Mouse (Mus musculus) embryonic facial prominence, embryonic 15.5 days (tissue): Measurements from ENCODE around the gene Bbx. TPM values are rescaled to one million over a fixed set of nuclear protein-coding genes. Genes with fewer than 3 reads are reported as not detected.

ENCODE experiments used
- ATAC-seq: fragments of 200-750 bp; cut with Nextera tagmentation; 2 replicates; pipeline ENCODE4 v1.8.0; 2017; ENCODE audit warnings: low read depth, moderate TSS enrichment; ENCODE audit not compliant: insufficient number of reproducible peaks, low FRiP score, low TSS enrichment
- H3K27ac ChIP-seq: fragments of 300-500 bp; sonication (generic); replicated peaks from 2 replicates; pipeline ENCODE4 v1.5.1; 2015; ENCODE audit warnings: mild to moderate bottlenecking, inconsistent platforms
- H3K27me3 ChIP-seq: fragments of 300-500 bp; sonication (generic); 2 replicates; pipeline ENCODE4 v1.6.1; 2015; ENCODE audit warnings: inconsistent platforms
- H3K36me3 ChIP-seq: fragments of 300-500 bp; sonication (generic); 2 replicates; pipeline ENCODE4 v1.6.1; 2015; ENCODE audit warnings: mild to moderate bottlenecking, inconsistent platforms
- H3K4me1 ChIP-seq: fragments of 300-500 bp; sonication (generic); 2 replicates; pipeline ENCODE4 v1.6.1; 2015; ENCODE audit warnings: inconsistent platforms
- H3K4me2 ChIP-seq: fragments of 300-500 bp; sonication (generic); replicated peaks from 2 replicates; pipeline ENCODE4 v1.6.1; 2015; ENCODE audit warnings: mild to moderate bottlenecking, inconsistent platforms
- H3K4me3 ChIP-seq: fragments of 300-500 bp; sonication (generic); replicated peaks from 2 replicates; pipeline ENCODE4 v1.5.1; 2015; ENCODE audit warnings: mild to moderate bottlenecking, inconsistent platforms
- H3K9ac ChIP-seq: fragments of 300-500 bp; sonication (generic); 2 replicates; pipeline ENCODE4 v1.6.1; 2015; ENCODE audit warnings: inconsistent platforms
- H3K9me3 ChIP-seq: fragments of 300-500 bp; sonication (generic); replicated peaks from 2 replicates; pipeline ENCODE4 v1.6.1; 2016; ENCODE audit warnings: inconsistent platforms
- WGBS: fragments of 180-500 bp; shearing (Covaris S2); methylation state at CpG from one replicate; pipeline ENCODE4 v1.1.7; 2015; 5-methylcytosine and 5-hydroxymethylcytosine counted together
- polyA plus RNA-seq: library from polyadenylated mRNA; unstranded; fragments of >200 nt; fragmentation: Nextera tagmentation; extraction: Ambion mirVana; gene quantifications from 2 replicates; pipeline ENCODE4 v1.2.1, GENCODE M21; 2015

Gene Bbx
- polyA plus RNA-seq, 1 experiment from 2014 or later = 43.7 TPM

DNA sequence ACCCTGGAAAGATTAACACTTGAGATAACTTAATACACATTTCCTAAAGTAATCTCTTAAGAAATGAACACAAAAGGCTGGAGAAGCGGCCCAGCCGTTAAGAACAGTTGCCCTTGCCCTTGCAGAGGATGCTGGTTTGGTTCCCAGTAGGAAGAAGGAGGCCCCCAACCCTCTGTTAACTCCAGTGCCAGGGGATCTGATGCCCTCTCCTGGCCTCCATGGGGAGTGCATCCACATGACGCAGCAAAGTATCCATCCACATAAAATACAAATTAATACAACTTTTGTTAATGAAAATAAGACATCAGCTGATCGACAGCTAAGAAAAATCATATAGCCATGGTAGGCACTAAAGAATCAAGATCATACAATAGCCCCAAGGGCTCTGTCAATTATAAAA, 33.6 kb downstream of the Bbx start:
- Histone ChIP-seq H3K4me1 (no peaks in the 10 kb centered on the region), H3K4me3 (no peak overlapping the region), H3K36me3 (no peaks in the 10 kb centered on the region), H3K4me2 (no peak overlapping the region), H3K9ac (no peak overlapping the region), H3K27me3 (no peaks in the 10 kb centered on the region), H3K9me3 (no peaks in the 10 kb centered on the region), H3K27ac (no peak overlapping the region)
- 80% methylated on average over 4 of the region's 4 CpGs for WGBS
- no peak for ATAC-seq

DNA sequence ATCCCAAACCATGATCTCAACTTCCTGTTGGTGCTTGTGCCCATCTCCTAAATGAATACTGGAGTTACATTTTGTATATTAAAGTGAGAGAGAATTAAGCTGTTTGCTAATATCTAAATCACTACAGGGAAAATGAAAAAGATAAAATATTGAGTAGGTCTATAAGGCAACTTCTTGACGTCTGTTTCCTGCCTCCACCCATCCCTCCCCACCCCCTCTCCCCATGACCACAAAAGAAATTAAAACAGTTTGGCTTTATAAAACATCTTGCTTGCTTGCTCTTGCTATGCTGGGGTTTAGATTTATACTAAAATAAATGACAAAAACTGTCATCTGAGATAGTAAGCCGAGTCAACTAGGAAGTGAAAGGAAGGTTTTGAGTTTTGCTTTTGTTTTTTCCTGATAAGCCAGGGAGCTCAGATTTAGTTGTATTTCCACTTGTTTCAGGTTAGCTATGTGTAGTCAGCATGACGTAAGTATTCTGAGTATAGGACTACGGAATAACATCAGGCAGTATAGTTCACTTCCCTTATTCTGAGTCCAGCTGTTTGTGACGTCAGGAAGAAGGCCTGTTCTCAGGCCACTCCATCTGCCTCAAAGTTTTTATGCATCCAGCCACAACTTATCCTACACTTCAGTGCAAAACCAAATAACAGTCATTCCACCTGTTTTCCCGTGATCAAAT, 36.1 kb downstream of the Bbx start:
- Histone ChIP-seq H3K4me1 (no peaks in the 10 kb centered on the region), H3K4me3 (no peak overlapping the region), H3K36me3 (no peaks in the 10 kb centered on the region; the same call in 1 of the 2 replicates), H3K27ac (no peak overlapping the region), H3K4me2 (no peak overlapping the region), H3K27me3 (no peaks in the 10 kb centered on the region), H3K9me3 (no peaks in the 10 kb centered on the region), H3K9ac (no peak overlapping the region)
- 70% methylated on average over 6 of the region's 6 CpGs for WGBS
- ATAC-seq = no peak

DNA sequence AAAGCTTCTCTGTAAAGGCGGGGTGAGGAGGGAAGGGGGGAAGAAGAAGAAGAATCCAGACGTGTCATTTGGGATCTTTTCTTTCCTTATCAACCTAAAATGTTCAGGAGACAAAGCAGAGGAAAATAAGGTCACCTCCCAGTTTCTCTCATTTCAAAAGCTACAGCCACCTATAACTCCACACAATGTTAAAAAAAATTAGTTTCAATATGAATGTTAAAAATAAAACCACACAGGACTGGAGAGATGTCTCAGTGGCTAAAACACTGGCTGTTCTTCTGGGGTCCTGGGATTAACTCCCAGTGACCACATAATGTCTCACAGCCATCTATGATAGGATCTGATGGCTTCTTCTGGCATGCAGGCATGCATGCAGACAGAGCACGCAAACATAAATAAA, 43.7 kb downstream of the Bbx start:
- no peak for ATAC-seq
- WGBS = 65% methylated on average over 3 of the region's 3 CpGs
- Histone ChIP-seq H3K9me3 (no peaks in the 10 kb centered on the region), H3K27ac (no peak overlapping the region), H3K27me3 (no peaks in the 10 kb centered on the region), H3K36me3 (no peaks in the 10 kb centered on the region; the same call in 1 of the 2 replicates), H3K4me3 (no peak overlapping the region), H3K4me2 (no peak overlapping the region), H3K9ac (no peak overlapping the region), H3K4me1 (no peaks in the 10 kb centered on the region)

DNA sequence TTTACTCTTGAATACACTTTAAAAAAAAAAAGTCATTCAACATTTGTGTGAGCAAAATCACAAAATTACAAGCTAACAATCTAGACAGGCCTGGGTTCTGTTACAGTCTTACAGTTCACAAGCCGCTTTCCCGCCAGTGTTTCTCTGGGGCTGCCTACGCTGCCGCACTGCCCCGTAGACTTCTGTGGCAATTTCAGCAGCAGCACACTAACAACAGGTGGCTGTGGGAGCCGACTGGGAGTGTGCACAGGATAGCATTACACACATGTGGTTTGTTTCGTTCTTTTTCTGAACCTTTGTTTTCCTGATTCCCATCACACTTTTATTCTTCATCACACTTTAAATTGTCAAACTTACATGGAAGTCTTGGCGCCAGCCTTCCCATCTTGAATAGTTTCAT, 48.6 kb downstream of the Bbx start:
- Histone ChIP-seq H3K9ac (no peak overlapping the region), H3K27me3 (no peaks in the 10 kb centered on the region), H3K9me3 (no peaks in the 10 kb centered on the region), H3K4me2 (no peak overlapping the region), H3K4me3 (no peak overlapping the region), H3K36me3 (no peaks in the 10 kb centered on the region), H3K27ac (no peak overlapping the region), H3K4me1 (no peaks in the 10 kb centered on the region)
- no peak for ATAC-seq
- WGBS = 78% methylated on average over 8 of the region's 8 CpGs

DNA sequence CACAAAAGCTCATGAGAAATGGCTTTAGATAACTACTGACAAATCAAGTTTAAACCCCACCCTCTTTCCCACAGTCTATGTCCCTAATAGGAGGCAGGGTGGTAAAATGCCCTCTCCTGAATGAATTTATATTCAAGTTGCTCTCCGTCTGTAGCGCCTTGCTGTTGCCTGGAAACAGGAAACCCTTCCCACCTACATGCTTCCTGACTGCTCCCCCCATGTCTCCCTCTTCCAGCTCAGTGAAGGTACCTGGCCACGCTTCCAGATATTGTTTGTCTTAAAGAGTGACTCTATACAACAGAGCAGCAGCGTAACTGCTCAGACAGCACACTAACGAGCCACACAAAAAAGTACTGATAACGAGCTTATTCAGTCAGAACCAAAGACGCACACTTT, 50.8 kb downstream of the Bbx start:
- Histone ChIP-seq H3K4me2 (no peak overlapping the region), H3K4me1 (no peaks in the 10 kb centered on the region), H3K9ac (no peak overlapping the region), H3K27ac (no peak overlapping the region), H3K9me3 (no peaks in the 10 kb centered on the region), H3K36me3 (no peaks in the 10 kb centered on the region), H3K27me3 (no peaks in the 10 kb centered on the region), H3K4me3 (no peak overlapping the region)
- 47% methylated on average over 7 of the region's 7 CpGs for WGBS
- no peak for ATAC-seq

DNA sequence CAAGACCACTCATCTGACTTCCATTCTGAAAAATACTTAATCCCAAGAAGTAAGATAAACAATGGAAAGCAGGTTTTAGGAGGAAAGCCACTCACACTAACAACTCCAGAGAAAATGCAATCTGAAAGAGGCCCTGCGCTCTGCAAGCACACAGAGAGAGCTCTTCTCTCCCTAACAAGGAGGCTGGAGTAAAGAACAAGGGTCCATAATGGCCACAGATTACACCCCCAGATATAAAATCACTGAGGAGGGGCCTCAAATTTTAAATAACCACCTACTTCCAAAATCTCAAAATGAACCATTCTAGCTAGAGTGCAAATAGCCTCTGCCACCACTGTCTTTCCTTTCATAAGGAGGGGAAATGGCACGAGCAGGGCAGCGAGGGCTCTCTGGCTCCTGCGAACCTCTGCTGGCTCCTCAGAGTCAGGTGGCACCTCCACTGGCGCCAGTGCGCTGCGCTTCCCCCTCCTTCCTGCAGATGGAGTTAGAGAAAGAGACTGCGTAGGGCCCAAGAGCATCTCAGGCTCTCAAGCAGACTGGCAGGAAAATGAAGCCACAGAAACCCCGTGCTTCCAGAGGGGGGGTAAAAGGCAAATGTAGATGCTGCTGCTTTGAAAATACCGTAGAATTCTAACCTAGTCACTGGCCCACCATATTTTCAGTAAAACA, 51.4 kb downstream of the Bbx start:
- Histone ChIP-seq H3K4me3 (no peak overlapping the region), H3K27ac (no peak overlapping the region), H3K27me3 (no peaks in the 10 kb centered on the region), H3K4me1 (no peaks in the 10 kb centered on the region), H3K4me2 (no peak overlapping the region), H3K36me3 (no peaks in the 10 kb centered on the region), H3K9ac (no peak overlapping the region), H3K9me3 (no peaks in the 10 kb centered on the region)
- 42% methylated on average over 10 of the region's 10 CpGs for WGBS
- no peak for ATAC-seq

DNA sequence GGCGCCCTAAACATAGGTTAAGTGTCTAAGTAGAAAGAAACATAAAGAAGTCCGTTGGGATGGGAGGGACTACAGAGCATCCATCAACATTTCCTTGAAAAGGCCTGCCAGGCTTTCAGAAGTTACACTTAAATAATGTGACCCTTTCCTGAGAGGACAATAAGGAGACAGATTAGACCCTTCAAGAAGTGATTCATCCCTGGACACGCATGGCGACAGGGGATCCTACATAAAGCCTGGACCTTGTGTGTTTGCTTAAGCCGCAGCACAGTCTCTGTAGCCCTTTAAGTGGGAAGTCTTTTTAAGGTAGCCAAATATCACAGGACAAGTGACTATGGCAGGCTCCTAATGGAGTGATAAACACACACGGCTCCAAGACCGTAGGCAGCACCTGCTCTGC, 52.0 kb downstream of the Bbx start:
- no peaks in the 10 kb centered on the region for H3K36me3 ChIP-seq
- 76% methylated on average over 7 of the region's 7 CpGs for WGBS
- no peak overlapping the region for H3K4me3 ChIP-seq
- no peak overlapping the region for H3K9ac ChIP-seq
- ATAC-seq = no peak
- H3K4me1 ChIP-seq = no peaks in the 10 kb centered on the region
- H3K9me3 ChIP-seq = no peaks in the 10 kb centered on the region
- no peaks in the 10 kb centered on the region for H3K27me3 ChIP-seq
- H3K4me2 ChIP-seq = no peak overlapping the region
- H3K27ac ChIP-seq = no peak overlapping the region

DNA sequence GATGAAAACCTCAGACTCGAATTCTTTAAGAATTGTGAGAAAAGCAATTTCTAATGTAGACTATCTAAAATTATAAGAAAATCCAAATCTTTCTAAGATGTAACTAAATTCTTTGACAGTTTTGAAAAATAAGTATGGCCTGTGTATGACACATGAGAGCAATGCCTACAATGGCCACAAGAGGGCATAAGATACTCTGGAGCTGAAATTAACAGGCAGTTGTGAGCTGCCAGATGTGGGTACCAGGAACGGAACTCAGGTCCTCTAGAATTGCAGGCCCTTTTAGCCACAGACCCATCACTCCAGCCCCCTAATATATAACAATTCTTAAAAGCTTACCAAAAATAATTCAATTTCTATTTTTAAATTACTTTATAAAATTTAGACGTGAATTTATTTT, 57.6 kb downstream of the Bbx start:
- H3K4me2 ChIP-seq = no peak overlapping the region
- WGBS = 88% methylated on average over 3 of the region's 3 CpGs
- H3K4me1 ChIP-seq = no peaks in the 10 kb centered on the region
- no peak overlapping the region for H3K4me3 ChIP-seq
- H3K27ac ChIP-seq = no peak overlapping the region
- H3K9ac ChIP-seq = no peak overlapping the region
- no peaks in the 10 kb centered on the region for H3K9me3 ChIP-seq
- no peaks in the 10 kb centered on the region for H3K36me3 ChIP-seq
- H3K27me3 ChIP-seq = no peaks in the 10 kb centered on the region
- ATAC-seq = no peak

DNA sequence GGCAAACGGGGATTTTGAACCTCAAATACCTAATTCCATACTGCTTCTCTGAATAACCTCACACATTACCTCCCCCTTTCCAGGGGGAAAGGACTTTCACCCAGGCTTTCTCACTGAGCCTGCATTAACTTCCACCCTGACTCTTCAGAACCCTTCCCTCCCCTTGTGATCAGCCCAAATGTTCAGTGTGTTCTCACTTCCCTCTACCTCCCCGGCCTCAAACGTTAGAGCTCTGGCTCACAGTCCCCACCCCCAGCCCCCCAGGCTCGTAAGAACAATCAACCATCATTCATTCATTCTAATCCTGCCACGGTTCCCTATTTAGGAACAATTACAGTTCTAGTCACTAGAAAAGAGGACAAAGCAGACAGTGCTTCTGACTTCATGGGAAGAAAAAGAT, 58.5 kb downstream of the Bbx start:
- H3K4me2 ChIP-seq = no peak overlapping the region
- ATAC-seq = no peak
- WGBS = 22% methylated on average over 5 of the region's 5 CpGs
- H3K9me3 ChIP-seq = no peaks in the 10 kb centered on the region
- no peak overlapping the region for H3K9ac ChIP-seq
- H3K36me3 ChIP-seq = no peaks in the 10 kb centered on the region
- no peak overlapping the region for H3K27ac ChIP-seq
- no peaks in the 10 kb centered on the region for H3K4me1 ChIP-seq
- no peak overlapping the region for H3K4me3 ChIP-seq
- no peaks in the 10 kb centered on the region for H3K27me3 ChIP-seq

DNA sequence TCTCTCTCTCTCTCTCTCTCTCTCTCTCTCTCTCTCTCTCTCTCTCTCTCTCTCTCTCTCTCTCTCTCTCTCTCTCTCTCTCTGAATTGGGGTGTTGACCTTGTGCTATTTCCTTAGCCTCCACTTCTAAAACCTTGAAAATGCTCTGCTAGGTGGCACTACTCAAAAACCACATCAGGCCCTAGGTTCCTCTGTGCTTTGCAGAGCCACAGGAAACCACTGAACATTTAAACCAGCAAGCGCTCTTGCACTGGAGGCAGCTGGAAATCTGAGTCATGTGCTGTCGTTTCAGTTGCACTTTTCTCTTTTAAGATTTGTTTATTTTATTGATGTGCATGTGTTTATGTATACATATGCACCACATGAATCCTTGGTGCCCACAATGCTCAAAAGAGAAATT, 59.6 kb downstream of the Bbx start:
- ATAC-seq = no peak
- Histone ChIP-seq H3K9me3 (no peaks in the 10 kb centered on the region), H3K4me3 (no peak overlapping the region), H3K4me1 (no peaks in the 10 kb centered on the region), H3K4me2 (no peak overlapping the region), H3K9ac (no peak overlapping the region), H3K27ac (no peak overlapping the region), H3K27me3 (no peaks in the 10 kb centered on the region), H3K36me3 (no peaks in the 10 kb centered on the region)
- 54% methylated on average over 2 of the region's 2 CpGs for WGBS

DNA sequence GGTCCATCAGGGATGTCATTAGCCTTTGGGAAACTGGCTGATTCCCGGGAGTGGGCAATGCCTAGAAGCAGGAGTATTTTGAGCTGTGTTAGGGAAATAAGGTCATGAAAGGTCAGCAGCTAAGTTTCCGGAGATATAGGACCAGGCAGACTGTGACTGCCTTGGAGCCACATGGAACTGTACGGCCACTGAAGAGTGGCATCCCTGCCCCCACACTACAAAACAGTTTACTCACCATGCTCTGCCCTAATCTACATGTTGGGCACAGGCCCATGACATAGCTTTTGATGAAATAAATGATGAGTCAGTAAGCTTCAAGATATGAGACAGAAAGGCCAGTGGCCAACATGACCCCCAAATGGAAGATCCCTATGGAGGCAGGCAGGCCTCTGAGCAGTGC, 60.7 kb downstream of the Bbx start:
- ATAC-seq = no peak
- H3K4me3 ChIP-seq = no peak overlapping the region
- no peaks in the 10 kb centered on the region for H3K4me1 ChIP-seq
- no peaks in the 10 kb centered on the region for H3K9me3 ChIP-seq
- H3K27me3 ChIP-seq = no peaks in the 10 kb centered on the region
- H3K36me3 ChIP-seq = no peaks in the 10 kb centered on the region
- H3K4me2 ChIP-seq = no peak overlapping the region
- H3K9ac ChIP-seq = no peak overlapping the region
- 35% methylated on average over 3 of the region's 3 CpGs for WGBS
- H3K27ac ChIP-seq = no peak overlapping the region

DNA sequence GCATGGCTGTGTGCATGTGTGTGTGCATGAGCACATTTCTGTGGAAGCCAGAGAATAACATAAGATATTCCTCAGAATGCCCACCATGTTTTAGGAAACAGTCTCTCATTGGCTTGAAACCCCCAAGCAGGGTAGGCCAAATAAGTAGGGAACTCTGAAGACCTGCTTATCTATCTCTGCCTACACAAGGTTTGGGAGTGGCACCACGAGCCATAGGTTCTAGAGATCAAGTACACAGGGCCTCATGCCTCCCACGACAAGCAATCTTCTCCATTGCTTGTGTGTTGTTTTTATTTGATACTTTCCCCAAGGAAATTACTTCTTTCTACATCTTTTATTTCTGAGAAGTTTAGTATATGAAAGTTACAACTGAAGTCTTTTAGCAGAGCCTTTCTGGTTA, 61.8 kb downstream of the Bbx start:
- Histone ChIP-seq H3K9ac (no peak overlapping the region), H3K36me3 (no peaks in the 10 kb centered on the region), H3K27ac (no peak overlapping the region), H3K9me3 (no peaks in the 10 kb centered on the region), H3K4me3 (no peak overlapping the region), H3K4me1 (no peaks in the 10 kb centered on the region), H3K4me2 (no peak overlapping the region), H3K27me3 (no peaks in the 10 kb centered on the region)
- WGBS = 84% methylated on average over 2 of the region's 2 CpGs
- ATAC-seq = no peak
